Mouse (Mus musculus) forebrain, embryonic 14.5 days (tissue): Measurements from ENCODE around the gene Polr3f. TPM values are rescaled to one million over a fixed set of nuclear protein-coding genes. Genes with fewer than 3 reads are reported as not detected.
A peak's percentile ranks its signal among the peaks of the same experiment; 100 is the strongest.

Source experiments
- ATAC-seq: fragments of 200-750 bp; cut with Nextera tagmentation; 2 replicates; pipeline ENCODE4 v1.8.0; 2017; ENCODE audit warnings: mild to moderate bottlenecking, moderate library complexity
- DNase-seq: peaks from one replicate; pipeline ENCODE4 v3.0.0-alpha.2; 2015; ENCODE audit warnings: low spot score
- H3K27ac ChIP-seq: fragments of 300-500 bp; sonication (generic); 2 replicates; pipeline ENCODE4 v1.5.1; 2014; ENCODE audit warnings: low read depth, mild to moderate bottlenecking, control low read depth, low read length, moderate library complexity
- H3K27me3 ChIP-seq: fragments of 300-500 bp; sonication (generic); replicated peaks from 2 replicates; pipeline ENCODE4 v1.6.1; 2014; ENCODE audit warnings: low read length, control low read depth, mixed read lengths; ENCODE audit not compliant: control insufficient read depth, insufficient read depth
- H3K36me3 ChIP-seq: fragments of 300-500 bp; sonication (generic); 2 replicates; pipeline ENCODE4 v1.6.1; 2014; ENCODE audit warnings: low read length, control low read depth; ENCODE audit not compliant: control insufficient read depth, insufficient read depth
- H3K4me1 ChIP-seq: fragments of 300-500 bp; sonication (generic); 2 replicates; pipeline ENCODE4 v1.6.1; 2014; ENCODE audit warnings: antibody characterized with exemption, low read length, control low read depth; ENCODE audit not compliant: control insufficient read depth, insufficient read depth
- H3K4me2 ChIP-seq: fragments of 300-500 bp; sonication (generic); 2 replicates; pipeline ENCODE4 v1.6.1; 2014; ENCODE audit warnings: mild to moderate bottlenecking, control low read depth, low read length
- H3K4me3 ChIP-seq: fragments of 300-500 bp; sonication (generic); 2 replicates; pipeline ENCODE4 v1.5.1; 2014; ENCODE audit warnings: low read depth, low read length, control low read depth
- H3K9ac ChIP-seq: fragments of 300-500 bp; sonication (generic); 2 replicates; pipeline ENCODE4 v1.6.1; 2014; ENCODE audit warnings: mild to moderate bottlenecking, low read length, control low read depth, moderate library complexity
- H3K9me3 ChIP-seq: fragments of 300-500 bp; sonication (generic); replicated peaks from 2 replicates; pipeline ENCODE4 v1.6.1; 2016; ENCODE audit warnings: low read length, control low read depth, mixed read lengths; ENCODE audit not compliant: control insufficient read depth
- WGBS: fragments of 180-500 bp; shearing (Covaris S2); extraction: QIAGEN DNeasy Blood & Tissue Kit; methylation state at CpG from one replicate; pipeline ENCODE4 v1.1.7; 2014; 5-methylcytosine and 5-hydroxymethylcytosine counted together
- polyA plus RNA-seq: library from polyadenylated mRNA; unstranded; fragments of >200 nt; fragmentation: Nextera tagmentation; extraction: Ambion mirVana; gene quantifications from 2 replicates; pipeline ENCODE4 v1.2.1, GENCODE M21; 2014

The Polr3f gene
- polyA plus RNA-seq, 1 experiment from 2014 or later = 24.4 TPM

- peak within 1 kb of the TSS; percentile 85 for H3K9ac ChIP-seq
- WGBS = under 1% methylated on average over 17 of the region's 17 CpGs
- H3K4me1 ChIP-seq = peaks cover 2% of the 10 kb centered on the region; the same call in 1 of the 2 replicates
- H3K9me3 ChIP-seq = no peaks in the 10 kb centered on the region
- H3K4me2 ChIP-seq = peak within 1 kb of the TSS; percentile 61
- ATAC-seq (peak; percentile 98), DNase-seq (peak; percentile 92)
- H3K4me3 ChIP-seq = peak within 1 kb of the TSS; percentile 70
- H3K27ac ChIP-seq = peak within 1 kb of the TSS; percentile 72; the same call in 1 of the 2 replicates
- no peaks in the 10 kb centered on the region for H3K27me3 ChIP-seq
- H3K36me3 ChIP-seq = peaks cover 23% of the 10 kb centered on the region
These were observed 23.0 kb downstream of the Polr3f start, which contains the start of gene Rbbp9 for GRCm38 (mm10) chr2:144550529-144550928. TSS of gene Rbbp9 (minus strand) at chr2:144550869.

- Histone ChIP-seq H3K36me3 (no peaks in the 10 kb centered on the region), H3K27me3 (no peaks in the 10 kb centered on the region)
- no peak for ATAC-seq
These were observed 26.4 kb downstream of the Polr3f start for GRCm38 (mm10) chr2:144553905-144554304.

GRCm38 (mm10) chr2:144555286-144555819 lies 27.8 kb downstream of the Polr3f start:
- peak; percentile 4; the same call in 1 of the 2 replicates for ATAC-seq
- 4% methylated on average over 14 of the region's 14 CpGs for WGBS
- DNase-seq = peak; percentile 24

More at GRCm38 (mm10) chr2:144553905-144554304, 26.4 kb downstream of the Polr3f start:
- WGBS = 92% methylated on average over 3 of the region's 3 CpGs
- Histone ChIP-seq H3K4me1 (peaks cover 6% of the 10 kb centered on the region; the same call in 1 of the 2 replicates), H3K9ac (no peak overlapping the region), H3K9me3 (no peaks in the 10 kb centered on the region), H3K27ac (no peak overlapping the region), H3K4me3 (no peak overlapping the region), H3K4me2 (no peak overlapping the region)
- DNase-seq = no peak

GRCm38 (mm10) chr2:144555820-144556552 lies 28.5 kb downstream of the Polr3f start, which contains the start of gene Sec23b:
TSS of gene Sec23b (plus strand) at chr2:144556229.
- H3K4me3 ChIP-seq = peak within 1 kb of the TSS; percentile 64
- peak within 1 kb of the TSS; percentile 75 for H3K27ac ChIP-seq
- H3K9ac ChIP-seq = peak within 1 kb of the TSS; percentile 65
- under 1% methylated on average over 44 of the region's 44 CpGs for WGBS
- H3K36me3 ChIP-seq = peaks cover 5% of the 10 kb centered on the region; the same call in 1 of the 2 replicates
- ATAC-seq (peak; percentile 99), DNase-seq (peak; percentile 98)
- no peaks in the 10 kb centered on the region for H3K9me3 ChIP-seq
- no peaks in the 10 kb centered on the region for H3K27me3 ChIP-seq
- peak within 1 kb of the TSS; percentile 64 for H3K4me2 ChIP-seq
- H3K4me1 ChIP-seq = peaks cover 4% of the 10 kb centered on the region; the same call in 1 of the 2 replicates

More at GRCm38 (mm10) chr2:144555286-144555819, 27.8 kb downstream of the Polr3f start:
- peaks cover 5% of the 10 kb centered on the region; the same call in 1 of the 2 replicates for H3K36me3 ChIP-seq
- peaks cover 4% of the 10 kb centered on the region; the same call in 1 of the 2 replicates for H3K4me1 ChIP-seq
- H3K4me3 ChIP-seq = peak overlapping the region; percentile 64
- H3K9ac ChIP-seq = peak overlapping the region; percentile 65
- H3K27me3 ChIP-seq = no peaks in the 10 kb centered on the region
- H3K27ac ChIP-seq = peak overlapping the region; percentile 75
- peak overlapping the region; percentile 64 for H3K4me2 ChIP-seq
- H3K9me3 ChIP-seq = no peaks in the 10 kb centered on the region

GRCm38 (mm10) chr2:144588723-144589122 lies 61.2 kb downstream of the Polr3f start:
- Histone ChIP-seq H3K4me1 (no peaks in the 10 kb centered on the region), H3K27ac (no peak overlapping the region), H3K27me3 (no peaks in the 10 kb centered on the region), H3K9ac (no peak overlapping the region), H3K4me3 (no peak overlapping the region), H3K4me2 (no peak overlapping the region), H3K9me3 (no peaks in the 10 kb centered on the region), H3K36me3 (peaks cover 50% of the 10 kb centered on the region)
- DNase-seq (no peak), ATAC-seq (no peak)
- WGBS = 81% methylated on average over 4 of the region's 4 CpGs

Other genes with a start within 250 kb of the Polr3f start
- not detected in 2 replicates for gene Ovol2, start 195.6 kb upstream of the Polr3f start, polyA plus RNA-seq
- gene Kat14, start 158.7 kb upstream of the Polr3f start, polyA plus RNA-seq = 21.0 and 22.0 TPM in 2 replicates
- 0.47 and 0.71 TPM in 2 replicates for gene Pet117, start 158.7 kb upstream of the Polr3f start, polyA plus RNA-seq
- 4.3 and 5.1 TPM in 2 replicates for gene Dzank1, start 304 bp upstream of the Polr3f start, polyA plus RNA-seq
- gene Rbbp9, start 23.2 kb downstream of the Polr3f start, polyA plus RNA-seq = 65.0 and 71.1 TPM in 2 replicates
- 71.1 and 73.1 TPM in 2 replicates for gene Sec23b, start 28.5 kb downstream of the Polr3f start, polyA plus RNA-seq
- gene Smim26, start 66.3 kb downstream of the Polr3f start, polyA plus RNA-seq = 45.8 and 59.0 TPM in 2 replicates
- 69.7 and 79.1 TPM in 2 replicates for gene Dtd1, start 72.2 kb downstream of the Polr3f start, polyA plus RNA-seq